Mouse (Mus musculus) forebrain, postnatal 0 days (tissue): ENCODE measurements around the gene Sart1. TPM values are rescaled to one million over a fixed set of nuclear protein-coding genes. Genes with fewer than 3 reads are reported as not detected.
"Not testable (repeated sequence)": the region's sequence is repeated elsewhere in the genome, so short reads cannot be mapped to it uniquely, and the experiment has no call there.

Source experiments
- ATAC-seq: fragments of 200-750 bp; cut with Nextera tagmentation; 2 replicates; pipeline ENCODE4 v1.8.0; 2017; ENCODE audit warnings: mild to moderate bottlenecking, moderate library complexity
- DNase-seq: peaks from one replicate; pipeline ENCODE4 v3.0.0-alpha.2; 2015
- H3K27ac ChIP-seq: fragments of 300-500 bp; sonication (generic); 2 replicates; pipeline ENCODE4 v1.5.1; 2014; ENCODE audit warnings: low read depth, mild to moderate bottlenecking, antibody characterized with exemption, low read length, moderate library complexity, mixed read lengths
- H3K27me3 ChIP-seq: fragments of 300-500 bp; sonication (generic); 2 replicates; pipeline ENCODE4 v1.6.1; 2014; ENCODE audit warnings: mild to moderate bottlenecking, low read length, mixed read lengths; ENCODE audit not compliant: insufficient read depth
- H3K36me3 ChIP-seq: fragments of 300-500 bp; sonication (generic); 2 replicates; pipeline ENCODE4 v1.6.1; 2014; ENCODE audit warnings: mild to moderate bottlenecking, moderate library complexity; ENCODE audit not compliant: insufficient read depth
- H3K4me1 ChIP-seq: fragments of 300-500 bp; sonication (generic); 2 replicates; pipeline ENCODE4 v1.6.1; 2014; ENCODE audit warnings: antibody characterized with exemption; ENCODE audit not compliant: insufficient read depth
- H3K4me2 ChIP-seq: fragments of 300-500 bp; sonication (generic); 2 replicates; pipeline ENCODE4 v1.6.1; 2014; ENCODE audit warnings: low read depth, mild to moderate bottlenecking, moderate library complexity
- H3K4me3 ChIP-seq: fragments of 300-500 bp; sonication (generic); 2 replicates; pipeline ENCODE4 v1.5.1; 2014; ENCODE audit warnings: low read depth, low read length, mixed read lengths
- H3K9ac ChIP-seq: fragments of 300-500 bp; sonication (generic); 2 replicates; pipeline ENCODE4 v1.6.1; 2014; ENCODE audit warnings: mild to moderate bottlenecking
- H3K9me3 ChIP-seq: fragments of 300-500 bp; sonication (generic); 2 replicates; pipeline ENCODE4 v1.6.1; 2016; ENCODE audit warnings: low read length
- CTCF ChIP-seq: sonication (generic); IDR thresholded peaks from 2 replicates; pipeline ENCODE4 v1.5.1; 2016; ENCODE audit warnings: antibody characterized with exemption, control low read depth, low read depth
- WGBS: fragments of 180-500 bp; shearing (Covaris S2); extraction: QIAGEN DNeasy Blood & Tissue Kit; methylation state at CpG from one replicate; pipeline ENCODE4 v1.1.7; 2014; 5-methylcytosine and 5-hydroxymethylcytosine counted together
- polyA plus RNA-seq: library from polyadenylated mRNA; unstranded; fragments of >200 nt; fragmentation: Nextera tagmentation; extraction: Ambion mirVana; gene quantifications from 2 replicates; pipeline ENCODE4 v1.2.1, GENCODE M21; 2015
- total RNA-seq: library from RNA; depleted of rRNA; stranded (reverse); fragments of >200 nt; gene quantifications from 2 replicates; pipeline ENCODE4 v1.2.3, GENCODE M21; 2014

Sart1 gene
- total and polyA plus RNA-seq, 2 experiments from 2014 or later = 53.5 to 55.1 TPM

DNA sequence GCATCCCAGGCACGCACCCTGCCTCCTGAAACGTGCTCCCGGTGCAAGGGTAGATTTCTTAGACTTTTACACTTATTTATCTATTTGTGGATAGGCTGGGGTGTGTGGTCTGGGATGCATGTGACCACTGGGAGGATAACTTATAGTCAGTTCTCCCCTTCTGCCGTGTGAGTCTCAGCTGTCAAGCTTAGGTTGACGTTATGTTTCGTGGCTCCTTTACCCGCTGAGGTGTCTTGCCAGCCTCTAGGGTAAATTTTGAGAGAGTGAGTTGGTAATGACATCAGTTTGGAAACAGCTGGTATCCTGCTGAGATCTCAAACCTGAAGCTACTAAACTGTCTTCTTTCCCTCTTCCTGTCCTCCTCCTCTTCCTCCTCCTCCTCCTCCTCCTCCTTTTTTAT is 17.4 kb upstream of the Sart1 start:
- no peak for DNase-seq
- H3K4me3 ChIP-seq = peak overlapping the region; percentile 31
- 29% methylated on average over 7 of the region's 7 CpGs for whole genome bisulfite sequencing
- H3K27me3 ChIP-seq = no peaks in the 10 kb centered on the region
- peak overlapping the region; percentile 22; the same call in 1 of the 2 replicates for H3K9ac ChIP-seq
- no peak for TF ChIP-seq CTCF
- H3K9me3 ChIP-seq = no peaks in the 10 kb centered on the region
- peak overlapping the region; percentile 41; the same call in 1 of the 2 replicates for H3K27ac ChIP-seq
- H3K4me1 ChIP-seq = peaks cover 4% of the 10 kb centered on the region; the same call in 1 of the 2 replicates
- ATAC-seq = no peak
- peak overlapping the region; percentile 47 for H3K4me2 ChIP-seq
- H3K36me3 ChIP-seq = no peaks in the 10 kb centered on the region

GRCm38 (mm10) chr19:5402293-5402692 is 13.8 kb upstream of the Sart1 start, which contains the start of gene Tsga10ip:
Tsga10ip (minus strand) TSS chr19:5402526.
- H3K4me1 ChIP-seq = peaks cover 4% of the 10 kb centered on the region; the same call in 1 of the 2 replicates
- DNase-seq (no peak), ATAC-seq (no peak)
- H3K36me3 ChIP-seq = no peaks in the 10 kb centered on the region
- no peak within 1 kb of the TSS for H3K27ac ChIP-seq
- H3K4me3 ChIP-seq = no peak within 1 kb of the TSS
- no peak for TF ChIP-seq CTCF
- H3K9ac ChIP-seq = no peak within 1 kb of the TSS
- no peaks in the 10 kb centered on the region for H3K9me3 ChIP-seq
- 59% methylated on average over 8 of the region's 8 CpGs for WGBS
- H3K4me2 ChIP-seq = no peak within 1 kb of the TSS
- no peaks in the 10 kb centered on the region for H3K27me3 ChIP-seq

- H3K4me2 ChIP-seq, H3K4me3 ChIP-seq, H3K9ac ChIP-seq, H3K4me1 ChIP-seq, H3K27me3 ChIP-seq, H3K27ac ChIP-seq, ATAC-seq, H3K9me3 ChIP-seq, DNase-seq, H3K36me3 ChIP-seq: not testable (repeated sequence)
- WGBS = 69% methylated on average over 4 of the region's 4 CpGs
Observed at GRCm38 (mm10) chr19:5401073-5401472, 12.6 kb upstream of the Sart1 start.

DNA sequence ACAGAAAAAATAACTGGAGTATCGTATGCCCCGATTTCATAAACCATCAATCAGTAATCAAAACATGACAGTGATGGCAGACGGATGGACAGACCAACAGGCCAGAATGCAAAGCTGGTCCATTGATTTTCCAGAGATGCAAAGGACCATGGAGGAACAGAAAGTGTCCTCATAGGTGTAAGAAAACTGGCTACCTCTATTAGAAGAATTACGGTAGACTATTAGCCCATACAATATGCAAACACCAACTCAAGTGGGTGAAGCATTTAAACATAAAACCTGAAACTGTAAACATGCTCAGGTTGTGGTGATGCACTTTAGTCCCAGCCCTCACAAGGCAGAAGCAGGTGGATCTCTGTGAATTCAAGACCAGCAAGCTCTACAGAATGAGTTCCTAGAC is 6.9 kb upstream of the Sart1 start:
- Histone ChIP-seq H3K9ac (no peak overlapping the region), H3K4me1 (no peaks in the 10 kb centered on the region), H3K27ac (no peak overlapping the region), H3K4me3 (no peak overlapping the region), H3K4me2 (no peak overlapping the region), H3K9me3 (no peaks in the 10 kb centered on the region), H3K36me3 (no peaks in the 10 kb centered on the region), H3K27me3 (no peaks in the 10 kb centered on the region)
- 74% methylated on average over 4 of the region's 4 CpGs for WGBS
- no peak for DNase-seq
- TF ChIP-seq CTCF = no peak
- ATAC-seq = no peak

DNA sequence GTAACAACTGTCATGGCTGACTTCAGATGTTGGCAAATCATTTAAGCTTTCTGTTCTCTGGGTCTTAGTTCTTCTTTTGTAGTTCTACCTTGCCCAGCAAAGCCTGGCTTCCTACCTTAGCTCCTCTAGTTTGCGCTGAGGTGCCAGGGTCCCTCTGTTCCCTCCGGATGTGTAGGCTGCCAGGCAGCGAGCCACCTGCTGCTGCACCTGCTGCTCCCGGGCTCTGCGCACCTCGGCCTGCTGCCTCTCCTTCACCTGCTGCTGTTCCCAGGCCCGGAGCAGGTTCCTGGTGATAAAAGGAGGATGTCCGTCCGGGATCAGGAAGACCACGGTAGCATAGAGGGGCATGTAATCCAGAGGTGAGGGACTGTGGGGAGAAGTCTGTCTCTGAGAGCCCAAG is 5.7 kb upstream of the Sart1 start:
- Histone ChIP-seq H3K4me2 (no peak overlapping the region), H3K36me3 (no peaks in the 10 kb centered on the region), H3K27me3 (no peaks in the 10 kb centered on the region), H3K27ac (no peak overlapping the region), H3K4me1 (peaks cover 9% of the 10 kb centered on the region), H3K9ac (no peak overlapping the region), H3K4me3 (no peak overlapping the region), H3K9me3 (no peaks in the 10 kb centered on the region)
- DNase-seq = no peak
- TF ChIP-seq CTCF = no peak
- 61% methylated on average over 10 of the region's 10 CpGs for WGBS
- no peak for ATAC-seq

- DNase-seq = no peak
- Histone ChIP-seq H3K9me3 (no peaks in the 10 kb centered on the region), H3K4me2 (no peak overlapping the region), H3K36me3 (no peaks in the 10 kb centered on the region), H3K27ac (no peak overlapping the region), H3K9ac (no peak overlapping the region), H3K4me3 (no peak overlapping the region), H3K27me3 (no peaks in the 10 kb centered on the region), H3K4me1 (peaks cover 10% of the 10 kb centered on the region)
- ATAC-seq = no peak
- no peak for TF ChIP-seq CTCF
- 24% methylated on average over 4 of the region's 4 CpGs for WGBS
Observed at GRCm38 (mm10) chr19:5392892-5393291, 4.4 kb upstream of the Sart1 start.

DNA sequence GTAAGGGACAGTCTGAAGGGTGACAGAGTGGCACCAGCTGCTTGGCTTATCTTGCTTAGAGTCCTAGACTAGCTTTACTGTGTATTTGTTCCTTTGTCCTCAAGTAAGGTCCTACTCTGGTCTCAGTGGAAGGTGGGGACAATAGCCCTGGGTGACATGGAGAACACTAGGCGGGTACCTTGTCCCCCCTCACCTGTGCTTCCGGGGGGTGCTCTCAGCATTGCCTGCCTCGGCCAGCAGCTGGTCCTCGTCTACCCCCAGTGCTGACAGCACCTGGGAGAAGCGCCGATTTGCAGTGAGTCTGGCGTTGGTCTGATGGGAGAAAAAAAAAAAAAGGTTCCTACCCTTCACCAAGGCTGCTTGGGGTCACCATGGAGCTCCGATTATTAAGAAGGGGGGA is 1.9 kb upstream of the Sart1 start:
- no peak for TF ChIP-seq CTCF
- DNase-seq (no peak), ATAC-seq (no peak)
- H3K9ac ChIP-seq = no peak overlapping the region
- peaks cover 19% of the 10 kb centered on the region for H3K4me1 ChIP-seq
- 88% methylated on average over 8 of the region's 8 CpGs for WGBS
- no peak overlapping the region for H3K4me3 ChIP-seq
- no peaks in the 10 kb centered on the region for H3K27me3 ChIP-seq
- no peaks in the 10 kb centered on the region for H3K9me3 ChIP-seq
- H3K27ac ChIP-seq = no peak overlapping the region
- H3K4me2 ChIP-seq = no peak overlapping the region
- H3K36me3 ChIP-seq = 0 out of 2 replicates have a peak, but pooled peaks cover 4% of the 10 kb centered on the region
